Mouse (Mus musculus) kidney, postnatal 14 days (tissue): ENCODE data around the gene Macrod1.

ENCODE experiments used
- DNase-seq: peaks from one replicate; pipeline ENCODE4 v3.0.0; 2022; ENCODE audit warnings: mixed read lengths

Gene Macrod1

GRCm38 (mm10) chr19:7246021-7246420 lies 189.4 kb downstream of the Macrod1 start:
- DNase-seq = no peak
